Mouse (Mus musculus): Measurements from ENCODE around the gene Acot7. TPM values are rescaled to one million over a fixed set of nuclear protein-coding genes. Genes with fewer than 3 reads are reported as not detected.

Acot7 gene
- total RNA-seq, 2 experiments from 2014 or later: 318 to 353 TPM

GRCm38 (mm10) chr4:152199617-152200016 lies 21.7 kb downstream of the Acot7 start:
- no peak for DNase-seq (ENCODE audit: extremely low spot score in 1 of 2, low spot score in 1 of 2)

- DNase-seq (ENCODE audit: extremely low spot score in 1 of 2, low spot score in 1 of 2): no peak
These were observed 23.6 kb downstream of the Acot7 start for GRCm38 (mm10) chr4:152201492-152201891.

- DNase-seq (ENCODE audit: extremely low spot score in 1 of 2, low spot score in 1 of 2): no peak
These were observed 24.5 kb downstream of the Acot7 start for GRCm38 (mm10) chr4:152202418-152202817.

- DNase-seq (ENCODE audit: extremely low spot score in 1 of 2, low spot score in 1 of 2): no peak
These were observed 25.0 kb downstream of the Acot7 start for GRCm38 (mm10) chr4:152202905-152203304.

- DNase-seq (ENCODE audit: extremely low spot score in 1 of 2, low spot score in 1 of 2): no peak
These were observed 26.7 kb downstream of the Acot7 start for GRCm38 (mm10) chr4:152204663-152205062.

- no peak for DNase-seq (ENCODE audit: extremely low spot score in 1 of 2, low spot score in 1 of 2)
These were observed 28.3 kb downstream of the Acot7 start for GRCm38 (mm10) chr4:152206199-152206598.

GRCm38 (mm10) chr4:152209623-152210022 lies 31.7 kb downstream of the Acot7 start:
- DNase-seq (ENCODE audit: extremely low spot score in 1 of 2, low spot score in 1 of 2): no peak

GRCm38 (mm10) chr4:152212091-152212505 lies 34.2 kb downstream of the Acot7 start:
- DNase-seq (ENCODE audit: extremely low spot score in 1 of 2, low spot score in 1 of 2): no peak

- DNase-seq (ENCODE audit: extremely low spot score in 1 of 2, low spot score in 1 of 2): peak in 1 of 2 experiments; percentile 67
These were observed 34.6 kb downstream of the Acot7 start for GRCm38 (mm10) chr4:152212531-152212930.

GRCm38 (mm10) chr4:152212974-152213373 lies 35.0 kb downstream of the Acot7 start:
- no peak for DNase-seq (ENCODE audit: extremely low spot score in 1 of 2, low spot score in 1 of 2)

GRCm38 (mm10) chr4:152213760-152214480 lies 36.0 kb downstream of the Acot7 start:
- DNase-seq (ENCODE audit: extremely low spot score in 1 of 2, low spot score in 1 of 2): peak; percentile 95 to 100

GRCm38 (mm10) chr4:152214871-152215415 lies 37.0 kb downstream of the Acot7 start:
- DNase-seq (ENCODE audit: extremely low spot score in 1 of 2, low spot score in 1 of 2): no peak

- DNase-seq (ENCODE audit: extremely low spot score in 1 of 2, low spot score in 1 of 2): no peak
These were observed 41.7 kb downstream of the Acot7 start for GRCm38 (mm10) chr4:152219591-152219990.

- DNase-seq (ENCODE audit: extremely low spot score in 1 of 2, low spot score in 1 of 2): no peak
These were observed 43.0 kb downstream of the Acot7 start for GRCm38 (mm10) chr4:152220771-152221410.

GRCm38 (mm10) chr4:152221411-152221887 lies 43.5 kb downstream of the Acot7 start:
- no peak for DNase-seq (ENCODE audit: extremely low spot score in 1 of 2, low spot score in 1 of 2)

GRCm38 (mm10) chr4:152222111-152222510 lies 44.2 kb downstream of the Acot7 start:
- DNase-seq (ENCODE audit: extremely low spot score in 1 of 2, low spot score in 1 of 2): no peak

GRCm38 (mm10) chr4:152222513-152222912 lies 44.6 kb downstream of the Acot7 start:
- no peak for DNase-seq (ENCODE audit: extremely low spot score in 1 of 2, low spot score in 1 of 2)

GRCm38 (mm10) chr4:152224156-152224555 lies 46.2 kb downstream of the Acot7 start:
- DNase-seq (ENCODE audit: extremely low spot score in 1 of 2, low spot score in 1 of 2): no peak

- DNase-seq (ENCODE audit: extremely low spot score in 1 of 2, low spot score in 1 of 2): peak in 1 of 2 experiments; percentile 34
These were observed 49.1 kb downstream of the Acot7 start for GRCm38 (mm10) chr4:152226901-152227486.

GRCm38 (mm10) chr4:152227749-152228527 lies 50.0 kb downstream of the Acot7 start:
- DNase-seq (ENCODE audit: extremely low spot score in 1 of 2, low spot score in 1 of 2): no peak
